Comparison of ENCODE assay signal across 24 mouse cellular contexts in genomic region chr3:27935644-27936043, GRCm38 (mm10). TPM values are rescaled to one million over a fixed set of nuclear protein-coding genes. Genes with fewer than 3 reads are reported as not detected.
DNase-seq lines count a peak whose midpoint lies in the region; ATAC-seq and TF ChIP-seq lines count a peak whose summit lies in the region.
"Had no signal": no experiment of that assay in that cellular context is flagged by ENCODE, and none has a peak within 500 bp of the region (broad histone marks: within the 10 kb centered on the region; RNA-seq: fewer than 3 reads in every experiment).

No protein-coding gene starts in this region.

- DNase-seq in intestine, embryonic 14.5 days (ENCODE audit: low spot score) = peak; percentile 16
- DNase-seq in ES-CJ7 (ENCODE audit: low read depth, low spot score) (peak; percentile 94), R1 (ENCODE audit: low read depth, low spot score) (peak; percentile 94), adipocyte (ENCODE audit: low spot score) (no peak)
- DNase-seq in forebrain, embryonic 10.5 days (ENCODE audit: extremely low spot score, low spot score) = no peak
- DNase-seq in kidney, adult 8-10 months = no peak
- DNase-seq: adrenal gland, adult 8-10 months; adrenal gland, postnatal 14 days; adrenal gland, postnatal 36 days; cerebellum, adult 11-12 months; cerebellum, adult 2 months; cerebellum, adult 9-10 months; cerebellum, postnatal 10 days; cerebellum, postnatal 25 days had no signal

- H3K9ac ChIP-seq in intestine, embryonic 14.5 days (ENCODE audit: low read length) = no peak overlapping the region
- no peak overlapping the region for H3K9ac ChIP-seq in intestine, embryonic 16.5 days (ENCODE audit: low read depth, low read length)
- H3K9ac ChIP-seq: embryonic facial prominence, embryonic 12.5 days; forebrain, embryonic 12.5 days had no signal

- H3K4me1 ChIP-seq in intestine, embryonic 14.5 days (replicated peaks; ENCODE audit: control insufficient read depth, insufficient read depth, low read length) = peaks cover 10% of the 10 kb centered on the region; the same call in 1 of the 2 replicates
- H3K4me1 ChIP-seq in intestine, embryonic 16.5 days (ENCODE audit: control insufficient read depth, insufficient read depth, low read length) = peaks cover 11% of the 10 kb centered on the region
- peaks cover 50% of the 10 kb centered on the region for H3K4me1 ChIP-seq in E14TG2a.4 (replicated peaks; ENCODE audit: low read depth, low read length)
- H3K4me1 ChIP-seq in forebrain, embryonic 10.5 days = peaks cover 21% of the 10 kb centered on the region

- no peak overlapping the region for H3K4me2 ChIP-seq in intestine, embryonic 14.5 days (ENCODE audit: low read length)
- no peak overlapping the region for H3K4me2 ChIP-seq in intestine, embryonic 16.5 days (ENCODE audit: low read depth, low read length)
- H3K4me2 ChIP-seq: embryonic facial prominence, embryonic 12.5 days; forebrain, embryonic 12.5 days had no signal

- H3K9me3 ChIP-seq in intestine, embryonic 14.5 days (ENCODE audit: control insufficient read depth, low read length) = no peaks in the 10 kb centered on the region
- H3K9me3 ChIP-seq in intestine, embryonic 16.5 days (ENCODE audit: control insufficient read depth, low read length) = no peaks in the 10 kb centered on the region
- no peaks in the 10 kb centered on the region for H3K9me3 ChIP-seq in E14TG2a.4 (ENCODE audit: low read length)
- H3K9me3 ChIP-seq in forebrain, embryonic 10.5 days = no peaks in the 10 kb centered on the region
- H3K9me3 ChIP-seq: embryonic facial prominence, embryonic 10.5 days; embryonic facial prominence, embryonic 12.5 days; forebrain, embryonic 12.5 days had no signal

- ATAC-seq in intestine, embryonic 14.5 days (replicated peaks; ENCODE audit: low FRiP score, low TSS enrichment, low read depth) = no peak
- no peak for ATAC-seq in intestine, embryonic 16.5 days
- ATAC-seq: CD4-positive, CD25-positive, alpha-beta regulatory T cell, adult 4 months; forebrain, embryonic 14.5 days; forebrain, embryonic 16.5 days had no signal

- H3K27me3 ChIP-seq in intestine, embryonic 14.5 days (replicated peaks; ENCODE audit: control insufficient read depth, insufficient read depth, low read length) = no peaks in the 10 kb centered on the region
- H3K27me3 ChIP-seq in intestine, embryonic 16.5 days (replicated peaks; ENCODE audit: control insufficient read depth, insufficient read depth, low read length) = no peaks in the 10 kb centered on the region
- H3K27me3 ChIP-seq in E14TG2a.4 (ENCODE audit: insufficient read depth, low read length) = peaks cover 22% of the 10 kb centered on the region
- peaks cover 39% of the 10 kb centered on the region for H3K27me3 ChIP-seq in forebrain, embryonic 10.5 days (ENCODE audit: poor library complexity, severe bottlenecking)
- H3K27me3 ChIP-seq: CH12.LX; embryonic facial prominence, embryonic 12.5 days had no signal

- no peaks in the 10 kb centered on the region for H3K36me3 ChIP-seq in intestine, embryonic 14.5 days (ENCODE audit: control insufficient read depth, insufficient read depth, low read length)
- H3K36me3 ChIP-seq in intestine, embryonic 16.5 days (ENCODE audit: control insufficient read depth, insufficient read depth, low read length) = no peaks in the 10 kb centered on the region
- no peaks in the 10 kb centered on the region for H3K36me3 ChIP-seq in E14TG2a.4 (ENCODE audit: insufficient read depth, low read length)
- no peaks in the 10 kb centered on the region for H3K36me3 ChIP-seq in forebrain, embryonic 10.5 days (replicated peaks)
- H3K36me3 ChIP-seq: embryonic facial prominence, embryonic 10.5 days; embryonic facial prominence, embryonic 12.5 days; forebrain, embryonic 12.5 days had no signal

- no peak for TF ChIP-seq CTCF in E14TG2a.4 (conservative IDR thresholded peaks at IDR 0.05; ENCODE audit: low read length)

- H3K4me3 ChIP-seq in intestine, embryonic 14.5 days (ENCODE audit: low read depth, low read length) = no peak overlapping the region
- H3K4me3 ChIP-seq in intestine, embryonic 16.5 days (ENCODE audit: low read length) = no peak overlapping the region
- 0 out of 2 replicates have a peak overlapping the region, but pooled peaks have one; percentile 17 for H3K4me3 ChIP-seq in E14TG2a.4 (replicated peaks; ENCODE audit: low read length)
- H3K4me3 ChIP-seq in forebrain, embryonic 10.5 days = no peak overlapping the region
- H3K4me3 ChIP-seq: embryonic facial prominence, embryonic 10.5 days; embryonic facial prominence, embryonic 12.5 days; forebrain, embryonic 12.5 days had no signal

- no peak overlapping the region for H3K27ac ChIP-seq in intestine, embryonic 14.5 days (ENCODE audit: low read depth)
- H3K27ac ChIP-seq in intestine, embryonic 16.5 days (ENCODE audit: low read length) = no peak overlapping the region
- no peak overlapping the region for H3K27ac ChIP-seq in forebrain, embryonic 10.5 days
- H3K27ac ChIP-seq: embryonic facial prominence, embryonic 10.5 days; embryonic facial prominence, embryonic 12.5 days; forebrain, embryonic 12.5 days had no signal

- 80% methylated on average over 3 of the region's 3 CpGs for WGBS in intestine, embryonic 14.5 days
- WGBS in intestine, embryonic 16.5 days = 73% methylated on average over 3 of the region's 3 CpGs
- WGBS in forebrain, embryonic 10.5 days = 72% methylated on average over 3 of the region's 3 CpGs

RNA-seq across cellular contexts. Expression of gene Pld1, which starts 2.9 kb away (rescaled TPM):
- 7.9 and 8.2 TPM in 2 replicates for polyA plus RNA-seq in intestine, embryonic 14.5 days (2014; fragmentation: Nextera tagmentation; extraction: Ambion mirVana)
- polyA plus RNA-seq in intestine, embryonic 16.5 days (2015; fragmentation: Nextera tagmentation; extraction: Ambion mirVana) = 22.3 and 25.9 TPM in 2 replicates
- 1.7 and 1.8 TPM in 2 replicates for polyA plus RNA-seq in forebrain, embryonic 10.5 days (2016; fragmentation: Nextera tagmentation; extraction: Ambion mirVana)

RNA-seq across cellular contexts. Expression of gene Tmem212, which starts 39.5 kb away (rescaled TPM):
- not detected in 2 replicates for polyA plus RNA-seq in intestine, embryonic 14.5 days (2014; fragmentation: Nextera tagmentation; extraction: Ambion mirVana)
- not detected in 2 replicates for polyA plus RNA-seq in intestine, embryonic 16.5 days (2015; fragmentation: Nextera tagmentation; extraction: Ambion mirVana)
- polyA plus RNA-seq in forebrain, embryonic 10.5 days (2016; fragmentation: Nextera tagmentation; extraction: Ambion mirVana) = not detected in 2 replicates
- polyA plus RNA-seq: CD4-positive, CD25-positive, alpha-beta regulatory T cell, adult 4 months; embryonic facial prominence, embryonic 10.5 days; embryonic facial prominence, embryonic 12.5 days; forebrain, embryonic 12.5 days; forebrain, embryonic 14.5 days; forebrain, embryonic 16.5 days; frontal cortex, adult 2 months had no signal

Comparison
In these comparisons a context has a peak if more than half of its experiments do, and no peak if none do; other contexts are left out.
1. DNase-seq: peak in intestine, embryonic 14.5 days (single experiment), ES-CJ7 (single experiment) and R1 (single experiment); none in forebrain, embryonic 10.5 days (single experiment), kidney, adult 8-10 months (0 of 2) and adipocyte (single experiment).